Mouse (Mus musculus): ENCODE data around the gene Plpp3. TPM values are rescaled to one million over a fixed set of nuclear protein-coding genes. Genes with fewer than 3 reads are reported as not detected.

The Plpp3 gene
- polyA plus RNA-seq, 1 experiment = 58.9 TPM

DNA sequence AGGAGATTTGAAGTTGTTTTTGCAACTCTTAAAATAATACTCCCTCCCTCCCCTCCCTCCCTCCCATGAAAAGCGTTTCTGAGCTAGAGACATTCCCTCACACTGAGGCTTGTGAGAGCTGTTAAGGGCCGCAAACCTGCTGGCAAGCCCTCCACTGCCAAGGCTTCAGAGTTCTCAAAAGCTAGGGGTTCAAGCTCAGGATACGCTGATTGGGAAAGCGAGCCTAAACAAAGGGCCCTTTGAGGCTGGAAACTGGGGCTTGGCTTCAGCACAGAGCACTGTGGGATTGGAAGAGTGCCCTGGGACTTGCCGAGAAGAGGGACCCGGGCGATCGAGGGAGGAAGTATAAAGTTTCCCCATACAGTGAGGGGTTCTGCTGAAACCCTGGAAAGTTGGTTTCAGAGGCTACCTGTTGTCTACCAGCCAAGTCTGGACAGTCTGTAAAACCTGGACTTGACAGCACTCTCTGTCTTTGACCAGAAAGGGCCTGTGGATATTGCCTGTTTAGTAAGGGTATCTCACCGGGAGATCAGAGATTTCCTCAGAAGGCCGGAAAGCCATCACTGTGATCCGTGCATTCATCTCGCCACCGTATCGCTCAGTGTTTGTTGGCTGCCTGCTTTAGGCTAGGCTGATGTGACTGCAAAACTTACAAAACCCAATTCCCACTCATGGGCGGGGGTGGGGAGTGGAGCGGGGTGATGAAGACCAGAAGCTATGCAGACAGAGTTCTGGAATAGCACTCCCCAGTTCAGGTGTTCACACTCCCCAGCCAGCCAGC is 18.3 kb downstream of the Plpp3 start:
- TF ChIP-seq CTCF (IDR thresholded peaks at IDR 0.05; ENCODE audit: borderline replicate concordance, extremely low read depth, insufficient read depth, insufficient read length) (no peak), POLR2A (IDR thresholded peaks at IDR 0.05; ENCODE audit: borderline replicate concordance, extremely low read depth, insufficient read depth, insufficient read length, poor library complexity, severe bottlenecking) (no peak)
- DNase-seq (ENCODE audit: low read depth) = peak; percentile 96

DNA sequence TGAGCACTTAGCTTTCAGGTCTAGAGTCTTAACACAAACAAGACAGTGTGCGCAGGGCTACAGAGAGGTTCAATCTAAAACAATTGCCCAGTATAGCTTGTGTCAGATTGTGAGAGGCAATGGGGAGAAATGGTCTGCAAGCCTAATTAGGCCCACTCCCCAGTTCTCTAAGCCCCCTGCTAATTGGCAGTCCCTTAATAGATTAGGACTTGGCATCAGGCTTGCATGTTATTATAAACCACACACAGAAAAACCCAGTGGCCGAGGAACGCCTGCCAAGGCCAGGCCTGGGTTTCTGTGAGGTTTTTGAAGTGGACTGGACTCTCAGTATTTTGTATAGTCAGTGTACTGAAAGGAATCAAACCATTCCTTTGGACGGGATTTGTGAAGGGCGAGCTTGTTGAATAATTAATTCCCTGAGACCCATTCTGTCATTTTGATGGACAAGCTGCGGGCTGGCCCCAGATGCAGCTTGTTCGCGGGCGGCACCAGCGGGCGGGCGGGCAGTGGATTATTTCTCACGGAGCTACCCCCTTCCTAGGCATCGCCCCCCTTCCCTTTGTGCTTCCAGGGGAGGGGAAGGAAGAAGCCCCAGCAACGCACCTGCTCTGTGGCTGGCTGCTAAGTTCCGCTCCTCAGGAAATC is 24.0 kb downstream of the Plpp3 start:
- TF ChIP-seq POLR2A (IDR thresholded peaks at IDR 0.05; ENCODE audit: borderline replicate concordance, extremely low read depth, insufficient read depth, insufficient read length, poor library complexity, severe bottlenecking) (no peak), CTCF (IDR thresholded peaks at IDR 0.05; ENCODE audit: borderline replicate concordance, extremely low read depth, insufficient read depth, insufficient read length) (no peak)
- peak; percentile 98 for DNase-seq (ENCODE audit: low read depth)

GRCm38 (mm10) chr4:105181659-105182167 is 24.6 kb downstream of the Plpp3 start:
- DNase-seq (ENCODE audit: low read depth) = peak; percentile 75
- no peak for TF ChIP-seq CTCF (IDR thresholded peaks at IDR 0.05; ENCODE audit: borderline replicate concordance, extremely low read depth, insufficient read depth, insufficient read length)
- TF ChIP-seq POLR2A (IDR thresholded peaks at IDR 0.05; ENCODE audit: borderline replicate concordance, extremely low read depth, insufficient read depth, insufficient read length, poor library complexity, severe bottlenecking) = no peak

DNA sequence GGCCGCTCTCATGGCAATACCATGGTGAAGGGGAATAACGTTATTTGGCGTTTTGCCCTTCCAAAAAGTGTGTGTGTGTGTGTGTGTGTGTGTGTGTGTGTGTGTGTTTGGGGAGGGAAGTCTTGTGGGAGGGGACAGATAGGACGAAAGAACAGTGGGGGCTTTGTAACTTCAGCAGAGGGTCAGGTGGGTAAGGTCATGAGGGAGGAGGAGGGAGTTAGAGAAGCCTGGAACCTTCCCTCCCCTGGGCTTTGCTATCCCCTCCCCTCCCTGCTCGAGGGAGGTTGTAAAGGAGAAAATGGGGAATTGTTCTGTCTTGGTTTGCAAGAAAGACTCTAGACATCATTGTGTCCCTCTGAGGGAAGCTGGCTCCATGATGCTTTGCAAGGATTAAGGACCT is 25.1 kb downstream of the Plpp3 start:
- TF ChIP-seq POLR2A (IDR thresholded peaks at IDR 0.05; ENCODE audit: borderline replicate concordance, extremely low read depth, insufficient read depth, insufficient read length, poor library complexity, severe bottlenecking) = no peak
- TF ChIP-seq CTCF (IDR thresholded peaks at IDR 0.05; ENCODE audit: borderline replicate concordance, extremely low read depth, insufficient read depth, insufficient read length) = no peak
- DNase-seq (ENCODE audit: low read depth) = peak; percentile 86

GRCm38 (mm10) chr4:105184490-105184889 is 27.3 kb downstream of the Plpp3 start:
- no peak for DNase-seq (ENCODE audit: low read depth)

GRCm38 (mm10) chr4:105184924-105185323 is 27.8 kb downstream of the Plpp3 start:
- TF ChIP-seq POLR2A (IDR thresholded peaks at IDR 0.05; ENCODE audit: borderline replicate concordance, extremely low read depth, insufficient read depth, insufficient read length, poor library complexity, severe bottlenecking) (no peak), CTCF (IDR thresholded peaks at IDR 0.05; ENCODE audit: borderline replicate concordance, extremely low read depth, insufficient read depth, insufficient read length) (no peak)
- no peak for DNase-seq (ENCODE audit: low read depth)

More at GRCm38 (mm10) chr4:105184490-105184889, 27.3 kb downstream of the Plpp3 start:
- TF ChIP-seq POLR2A (IDR thresholded peaks at IDR 0.05; ENCODE audit: borderline replicate concordance, extremely low read depth, insufficient read depth, insufficient read length, poor library complexity, severe bottlenecking) = no peak
- no peak for TF ChIP-seq CTCF (IDR thresholded peaks at IDR 0.05; ENCODE audit: borderline replicate concordance, extremely low read depth, insufficient read depth, insufficient read length)

DNA sequence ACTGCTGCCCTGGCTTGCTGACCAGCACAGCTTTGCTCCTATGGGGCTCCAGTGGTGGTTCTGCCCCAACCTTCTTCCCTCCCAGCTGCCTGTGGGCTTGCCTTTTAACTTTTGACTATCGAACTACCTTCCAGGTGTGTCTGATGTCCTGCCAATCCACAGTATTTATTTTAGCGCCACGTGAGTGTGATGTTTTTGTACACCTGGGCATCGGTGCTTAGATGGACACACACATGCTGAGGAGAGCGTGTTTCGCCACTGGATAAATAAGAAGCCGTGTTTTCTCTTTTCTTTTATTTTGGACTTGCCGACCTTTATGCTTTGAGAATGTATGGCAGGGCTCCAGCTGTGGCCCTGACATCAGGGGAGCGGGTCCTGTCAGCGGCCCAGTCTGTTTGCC is 29.5 kb downstream of the Plpp3 start:
- TF ChIP-seq POLR2A (IDR thresholded peaks at IDR 0.05; ENCODE audit: borderline replicate concordance, extremely low read depth, insufficient read depth, insufficient read length, poor library complexity, severe bottlenecking) = no peak
- no peak for TF ChIP-seq CTCF (IDR thresholded peaks at IDR 0.05; ENCODE audit: borderline replicate concordance, extremely low read depth, insufficient read depth, insufficient read length)
- no peak for DNase-seq (ENCODE audit: low read depth)

GRCm38 (mm10) chr4:105187873-105188272 is 30.7 kb downstream of the Plpp3 start:
- no peak for DNase-seq (ENCODE audit: low read depth)
- no peak for TF ChIP-seq CTCF (IDR thresholded peaks at IDR 0.05; ENCODE audit: borderline replicate concordance, extremely low read depth, insufficient read depth, insufficient read length)

DNA sequence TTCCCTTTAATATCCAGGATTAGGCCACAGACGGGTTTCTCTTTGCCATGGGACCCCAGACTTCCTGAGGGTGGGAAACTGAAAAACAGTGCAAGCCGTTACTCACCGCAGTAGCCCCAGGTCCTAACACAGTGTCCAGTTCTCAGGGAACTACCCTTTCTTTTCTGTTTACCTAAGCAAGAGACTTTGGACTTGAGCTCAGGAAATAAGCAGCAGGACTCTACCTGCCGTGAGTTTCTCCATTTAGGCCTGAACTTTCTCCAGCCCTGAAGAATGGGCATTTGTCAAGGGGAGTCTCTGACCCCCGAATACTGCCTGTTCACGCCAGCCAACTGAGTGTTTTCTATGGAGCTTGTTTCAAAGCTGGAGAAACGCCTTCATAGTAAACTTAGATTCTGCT is 31.7 kb downstream of the Plpp3 start:
- no peak for DNase-seq (ENCODE audit: low read depth)
- TF ChIP-seq CTCF (IDR thresholded peaks at IDR 0.05; ENCODE audit: borderline replicate concordance, extremely low read depth, insufficient read depth, insufficient read length) (no peak), POLR2A (IDR thresholded peaks at IDR 0.05; ENCODE audit: borderline replicate concordance, extremely low read depth, insufficient read depth, insufficient read length, poor library complexity, severe bottlenecking) (no peak)

DNA sequence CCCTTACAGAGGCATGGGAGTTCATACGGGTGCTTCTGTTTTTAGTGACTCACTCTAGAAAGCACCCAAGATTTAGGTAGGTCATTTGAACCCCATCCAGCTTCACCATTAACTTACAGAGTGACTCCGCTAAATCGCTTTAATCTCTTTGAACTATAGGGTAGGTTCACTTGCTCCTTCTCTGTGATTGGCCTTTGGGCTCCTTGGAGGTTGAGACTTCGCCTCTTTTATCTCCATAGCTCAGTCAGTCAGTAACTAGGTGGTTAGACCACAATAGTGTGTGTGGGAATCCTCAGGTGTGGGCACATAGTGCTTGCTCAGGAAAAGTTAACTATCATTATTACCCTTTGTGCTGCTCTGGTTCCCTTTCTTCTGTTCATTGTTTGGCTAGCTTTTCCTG is 33.7 kb downstream of the Plpp3 start:
- no peak for DNase-seq (ENCODE audit: low read depth)
- TF ChIP-seq CTCF (IDR thresholded peaks at IDR 0.05; ENCODE audit: borderline replicate concordance, extremely low read depth, insufficient read depth, insufficient read length) (no peak), POLR2A (IDR thresholded peaks at IDR 0.05; ENCODE audit: borderline replicate concordance, extremely low read depth, insufficient read depth, insufficient read length, poor library complexity, severe bottlenecking) (no peak)

DNA sequence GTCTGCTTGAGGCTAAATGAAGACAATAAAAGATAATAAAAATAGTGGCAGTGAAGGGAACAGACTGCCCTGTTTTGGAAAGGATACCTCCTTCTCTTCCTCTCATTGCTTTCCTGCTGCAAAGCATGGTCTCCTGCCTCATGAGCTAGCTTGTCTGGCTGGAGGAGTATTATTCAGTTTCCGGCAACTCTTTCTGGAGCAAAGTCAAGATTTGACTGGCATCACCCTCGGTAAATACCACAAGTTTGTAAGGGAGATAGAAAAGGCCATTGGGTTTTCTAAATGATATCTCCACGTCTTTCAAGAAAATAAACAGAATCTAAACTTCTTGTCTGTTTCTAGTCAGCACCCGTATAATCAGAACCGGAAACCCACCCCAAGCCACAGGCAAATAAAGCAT is 34.4 kb downstream of the Plpp3 start:
- no peak for TF ChIP-seq POLR2A (IDR thresholded peaks at IDR 0.05; ENCODE audit: borderline replicate concordance, extremely low read depth, insufficient read depth, insufficient read length, poor library complexity, severe bottlenecking)
- no peak for TF ChIP-seq CTCF (IDR thresholded peaks at IDR 0.05; ENCODE audit: borderline replicate concordance, extremely low read depth, insufficient read depth, insufficient read length)
- no peak for DNase-seq (ENCODE audit: low read depth)

GRCm38 (mm10) chr4:105192665-105193064 is 35.5 kb downstream of the Plpp3 start:
- TF ChIP-seq POLR2A (IDR thresholded peaks at IDR 0.05; ENCODE audit: borderline replicate concordance, extremely low read depth, insufficient read depth, insufficient read length, poor library complexity, severe bottlenecking) (no peak), CTCF (IDR thresholded peaks at IDR 0.05; ENCODE audit: borderline replicate concordance, extremely low read depth, insufficient read depth, insufficient read length) (no peak)
- no peak for DNase-seq (ENCODE audit: low read depth)

Data from brain, embryonic 14.5 days (tissue).